Mouse (Mus musculus) myocyte (in vitro differentiated cells): ENCODE data around the gene Rplp2.

Experiments
- E2F4 ChIP-seq: IDR thresholded peaks from one replicate; pipeline ENCODE4 v1.6.1; 2011; ENCODE audit warnings: mild to moderate bottlenecking, control low read depth, moderate library complexity; ENCODE audit not compliant: insufficient read depth
- MAX ChIP-seq: IDR thresholded peaks from one replicate; pipeline ENCODE4 v1.6.1; 2011; ENCODE audit warnings: low read depth, mild to moderate bottlenecking, control low read depth
- MYOD1 ChIP-seq, 3 experiments: IDR thresholded peaks; one replicate each; pipeline ENCODE4 v1.6.1; 2011; ENCODE audit warnings: control low read depth in 2 of 3, low read depth in 2 of 3, mild to moderate bottlenecking in 2 of 3, moderate library complexity in 1 of 3; ENCODE audit not compliant: insufficient read length in 2 of 3, control insufficient read depth in 1 of 3
- POLR2A ChIP-seq: IDR thresholded peaks from one replicate; pipeline ENCODE4 v1.6.1; 2011; ENCODE audit warnings: low read depth, mild to moderate bottlenecking, control low read depth, moderate library complexity; ENCODE audit not compliant: insufficient read length
- POLR2AphosphoS2 ChIP-seq: IDR thresholded peaks from one replicate; pipeline ENCODE4 v1.6.1; 2011; ENCODE audit warnings: low read depth, control low read depth; ENCODE audit not compliant: insufficient read length
- TCF12 ChIP-seq: IDR thresholded peaks from one replicate; pipeline ENCODE4 v1.6.1; 2011; ENCODE audit warnings: mild to moderate bottlenecking, control low read depth; ENCODE audit not compliant: poor library complexity, insufficient read depth, severe bottlenecking
- TCF3 ChIP-seq: IDR thresholded peaks from one replicate; pipeline ENCODE4 v1.6.1; 2011; ENCODE audit warnings: low read depth, control low read depth; ENCODE audit not compliant: insufficient read length
- USF1 ChIP-seq: IDR thresholded peaks from one replicate; pipeline ENCODE4 v1.6.1; 2011; ENCODE audit warnings: low read depth, mild to moderate bottlenecking, control low read depth, moderate library complexity

GRCm38 (mm10) chr7:141410631-141411030, 36.5 kb upstream of the Rplp2 start:
- no peak for TF ChIP-seq TCF12
- no peak for TF ChIP-seq MAX
- TF ChIP-seq POLR2A = no peak
- no peak for TF ChIP-seq USF1
- no peak for TF ChIP-seq POLR2AphosphoS2
- TF ChIP-seq E2F4 = no peak
- no peak for TF ChIP-seq MYOD1 (IDR thresholded peaks at IDR 0.05; ENCODE audit: control insufficient read depth in 1 of 3, insufficient read length in 2 of 3, low read depth in 2 of 3)
- TF ChIP-seq TCF3 = no peak
